Mouse (Mus musculus) cerebellum, adult 11-12 months (tissue): Measurements from ENCODE around the gene Cfl1.

Source experiments
- DNase-seq: peaks from one replicate; pipeline ENCODE4 v3.0.0; 2022

The Cfl1 gene

GRCm38 (mm10) chr19:5538786-5539185 lies 48.5 kb downstream of the Cfl1 start:
- no peak for DNase-seq

DNA sequence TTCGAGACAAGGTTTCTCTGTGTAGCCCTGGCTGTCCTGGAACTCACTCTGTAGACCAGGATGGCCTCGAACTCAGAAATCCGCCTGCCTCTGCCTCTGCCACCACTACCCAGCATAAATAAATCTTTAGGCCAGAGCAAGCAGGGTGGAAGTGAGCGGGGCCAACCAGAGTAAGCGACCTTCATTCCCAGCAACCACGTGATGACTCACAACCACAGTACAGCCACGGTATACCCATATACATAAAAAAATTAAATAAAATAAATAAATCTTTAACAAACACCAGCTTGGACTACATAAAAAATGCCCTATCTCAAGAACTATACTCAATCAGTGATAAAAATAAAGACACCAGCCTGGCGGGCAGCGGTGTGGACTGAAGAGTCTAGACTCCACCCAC lies 53.1 kb downstream of the Cfl1 start:
- DNase-seq: no peak

GRCm38 (mm10) chr19:5544031-5544430 lies 53.8 kb downstream of the Cfl1 start:
- DNase-seq: no peak
